Mouse (Mus musculus) testis, adult 10 weeks (tissue): Measurements from ENCODE around the gene Olfr220. TPM values are rescaled to one million over a fixed set of nuclear protein-coding genes. Genes with fewer than 3 reads are reported as not detected.

Experiments used
- polyA plus RNA-seq: library from polyadenylated mRNA; stranded (reverse); fragments of 350-450 nt; fragmentation: Illumina TruSeq; extraction: RNeasy Lipid Tissue Mini Kit (QIAGEN cat#74804); gene quantifications from one replicate; pipeline ENCODE4 v1.2.3, GENCODE M21; 2014; ENCODE audit warnings: low read depth, low replicate concordance

Olfr220 gene
- polyA plus RNA-seq, result not detected

DNA sequence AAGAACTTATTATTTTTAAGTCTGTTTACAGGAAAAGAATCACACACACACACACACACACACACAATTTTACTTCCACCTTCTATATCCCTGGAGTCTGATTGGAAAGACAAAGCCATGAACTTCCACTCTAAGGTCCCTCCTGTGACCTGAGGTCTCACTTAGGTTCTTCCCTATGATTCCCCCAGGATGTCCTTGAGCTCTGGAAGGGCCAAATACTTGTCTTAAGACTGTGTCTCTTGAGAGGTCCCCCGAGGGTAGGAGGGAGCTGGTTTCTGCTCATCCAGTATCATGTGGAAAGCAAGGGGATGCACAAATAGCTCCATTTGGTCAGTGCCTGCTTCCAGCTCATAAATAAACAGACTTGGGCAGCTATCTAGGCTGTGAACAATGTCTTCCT lies at the start of gene Olfr220:
Gene Olfr220, plus strand, starts transcription at position 301 of the 400 bp plus-strand sequence.

DNA sequence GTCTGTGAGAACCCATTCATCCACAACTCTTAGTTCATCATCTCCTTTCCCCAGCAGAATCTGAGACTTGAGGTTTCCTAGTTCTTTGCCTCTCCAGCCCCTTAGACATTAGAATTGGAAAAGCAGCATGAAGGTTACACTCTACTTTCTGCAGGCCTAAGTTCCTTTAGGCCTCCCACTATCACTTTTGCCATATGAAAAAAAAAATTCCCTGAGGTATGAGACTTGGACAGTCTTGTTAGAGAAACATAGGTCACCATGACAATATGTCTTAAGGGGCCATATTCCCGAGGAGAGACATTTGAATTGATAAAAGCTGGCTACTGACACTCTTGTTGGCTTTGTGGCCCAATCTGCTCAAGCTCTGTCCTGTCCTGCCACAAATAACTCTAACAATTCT lies 18.1 kb upstream of the Olfr220 start, which contains the start of gene Olfr414:
Gene Olfr414, plus strand, starts transcription at position 301 of the 400 bp plus-strand sequence.

Other genes with a start within 250 kb of the Olfr220 start
- not detected for gene Olfr419, start 190.0 kb upstream of the Olfr220 start, polyA plus RNA-seq
- not detected for gene Mptx1, start 111.6 kb upstream of the Olfr220 start, polyA plus RNA-seq
- not detected for gene Olfr417, start 77.0 kb upstream of the Olfr220 start, polyA plus RNA-seq
- gene Olfr248, start 51.0 kb upstream of the Olfr220 start, polyA plus RNA-seq, result not detected
- gene Olfr414, start 18.0 kb upstream of the Olfr220 start, polyA plus RNA-seq, result not detected
- gene Fmn2, start 59.7 kb downstream of the Olfr220 start, polyA plus RNA-seq, result 35.0 TPM